Comparison of ENCODE assay signal across 23 mouse cellular contexts in the genomic region with DNA sequence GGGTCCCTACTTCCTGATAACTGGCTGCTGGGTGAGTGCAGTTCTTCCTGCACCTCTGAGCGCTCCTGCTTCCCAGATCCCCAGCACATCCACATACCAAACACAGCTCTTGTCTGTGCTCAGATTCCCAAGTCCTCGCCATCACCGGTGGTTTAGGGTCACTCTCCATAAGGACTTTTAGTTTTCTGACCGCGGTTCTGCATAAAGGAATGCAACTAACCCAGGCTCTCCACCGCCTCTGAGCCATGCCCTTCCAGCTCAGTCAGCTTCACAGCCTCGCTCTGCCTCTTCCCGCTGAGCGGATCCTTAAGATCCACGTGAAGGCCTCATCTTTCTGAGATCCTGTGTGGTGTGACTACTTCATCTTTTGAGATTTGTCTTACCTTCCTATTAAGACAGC. TPM values are rescaled to one million over a fixed set of nuclear protein-coding genes. Genes with fewer than 3 reads are reported as not detected.
DNase-seq lines count a peak whose midpoint lies in the region; ATAC-seq lines count a peak whose summit lies in the region.
"Had no signal": no experiment of that assay in that cellular context is flagged by ENCODE, and none has a peak within 500 bp of the region (broad histone marks: within the 10 kb centered on the region; RNA-seq: fewer than 3 reads in every experiment).

No protein-coding gene starts in this region.

- no peak overlapping the region for H3K9ac ChIP-seq in midbrain, embryonic 11.5 days (ENCODE audit: low read length)
- H3K9ac ChIP-seq in midbrain, embryonic 14.5 days (replicated peaks; ENCODE audit: low read length): no peak overlapping the region

- no peaks in the 10 kb centered on the region for H3K27me3 ChIP-seq in midbrain, embryonic 11.5 days (ENCODE audit: control insufficient read depth, insufficient read depth, low read length)
- no peaks in the 10 kb centered on the region for H3K27me3 ChIP-seq in midbrain, embryonic 14.5 days (ENCODE audit: control insufficient read depth, insufficient read depth, low read length)
- H3K27me3 ChIP-seq: CH12.LX had no signal

- intact Hi-C loops in heart, postnatal 10 days (cut with DNase I): loop anchor here (5.0 kb wide), 1 partner anchor 98 kb away; the partner anchor contains the start of genes Dhx57 and Morn2

- H3K4me2 ChIP-seq in midbrain, embryonic 11.5 days: no peak overlapping the region
- H3K4me2 ChIP-seq in midbrain, embryonic 14.5 days (ENCODE audit: low read length): no peak overlapping the region

- no peaks in the 10 kb centered on the region for H3K36me3 ChIP-seq in midbrain, embryonic 11.5 days (ENCODE audit: control insufficient read depth, insufficient read depth, low read length)
- no peaks in the 10 kb centered on the region for H3K36me3 ChIP-seq in midbrain, embryonic 14.5 days (ENCODE audit: control insufficient read depth, insufficient read depth, low read length)

- 69% methylated on average over 10 of the region's 10 CpGs for WGBS in midbrain, embryonic 11.5 days
- WGBS in midbrain, embryonic 14.5 days: 70% methylated on average over 10 of the region's 10 CpGs

- DNase-seq in heart, adult 11 months: peak; percentile 56
- DNase-seq in heart, postnatal 10 days: no peak
- DNase-seq in midbrain, embryonic 11.5 days (ENCODE audit: low spot score, missing footprints): peak; percentile 56
- DNase-seq in midbrain, embryonic 14.5 days: no peak
- DNase-seq: adrenal gland, adult 2 months; adrenal gland, adult 8-10 months; adrenal gland, postnatal 10 days; adrenal gland, postnatal 14 days; adrenal gland, postnatal 25 days; adrenal gland, postnatal 36 days; B cell, adult 2 months; cerebellum, adult 11 months; cerebellum, adult 11-12 months; cerebellum, adult 18-20 months had no signal

- H3K27ac ChIP-seq in midbrain, embryonic 11.5 days (ENCODE audit: low read depth, low read length): no peak overlapping the region
- H3K27ac ChIP-seq in midbrain, embryonic 14.5 days (replicated peaks; ENCODE audit: low read depth, low read length): no peak overlapping the region

- H3K4me3 ChIP-seq in midbrain, embryonic 11.5 days (ENCODE audit: low read depth, low read length): no peak overlapping the region
- no peak overlapping the region for H3K4me3 ChIP-seq in midbrain, embryonic 14.5 days (replicated peaks; ENCODE audit: low read depth, low read length)

- H3K4me1 ChIP-seq in midbrain, embryonic 11.5 days (ENCODE audit: control insufficient read depth, insufficient read depth, low read length): no peaks in the 10 kb centered on the region
- no peaks in the 10 kb centered on the region for H3K4me1 ChIP-seq in midbrain, embryonic 14.5 days (ENCODE audit: control insufficient read depth, insufficient read depth, low read length)

- H3K9me3 ChIP-seq in midbrain, embryonic 11.5 days (ENCODE audit: control insufficient read depth, low read length): no peaks in the 10 kb centered on the region
- no peaks in the 10 kb centered on the region for H3K9me3 ChIP-seq in midbrain, embryonic 14.5 days (ENCODE audit: control insufficient read depth, low read length)
- H3K9me3 ChIP-seq: G1E had no signal

- ATAC-seq in midbrain, embryonic 11.5 days (ENCODE audit: low FRiP score): no peak
- ATAC-seq in midbrain, embryonic 14.5 days (ENCODE audit: low FRiP score, low TSS enrichment): no peak
- ATAC-seq: activated CD4-positive, CD25-positive, alpha-beta regulatory T cell, adult 4 months; CD4-positive, CD25-positive, alpha-beta regulatory T cell, adult 4 months; Patski had no signal

RNA-seq across cellular contexts. Expression of gene Gm10190, which starts 16.7 kb away (rescaled TPM):
- 1 to 10 TPM; 1.1 to 2.5 TPM for total RNA-seq in heart, postnatal 10 days (2021)
- polyA plus RNA-seq in midbrain, embryonic 11.5 days (2014; fragmentation: Nextera tagmentation; extraction: Ambion mirVana): 0.72 and 1.1 TPM in 2 replicates
- 1.3 and 2.7 TPM in 2 replicates for polyA plus RNA-seq in midbrain, embryonic 14.5 days (2014; fragmentation: Nextera tagmentation; extraction: Ambion mirVana)
- total RNA-seq: adrenal gland, adult 18-20 months; adrenal gland, adult 2 months; adrenal gland, postnatal 25 days; CH12.LX; ES-E14; G1E; MEL had no signal
- polyA plus RNA-seq: activated CD4-positive, CD25-positive, alpha-beta regulatory T cell, adult 4 months; adrenal gland, adult 2 months; C2C12; CD4-positive, CD25-positive, alpha-beta regulatory T cell, adult 4 months; G1E; Patski had no signal

Comparison
In these comparisons a context has a peak if more than half of its experiments do, and no peak if none do; other contexts are left out.
1. DNase-seq: peak in heart, adult 11 months (single experiment) and midbrain, embryonic 11.5 days (single experiment); none in heart, postnatal 10 days (0 of 2) and midbrain, embryonic 14.5 days (single experiment).